Mouse (Mus musculus): ENCODE measurements at regions not wholly inside any gene's neighbourhood (a gene's known extent, or its start where the extent isn't known, plus 50 kb on each side); places are given as distances from the start of the nearest gene placed in this dataset.

DNA sequence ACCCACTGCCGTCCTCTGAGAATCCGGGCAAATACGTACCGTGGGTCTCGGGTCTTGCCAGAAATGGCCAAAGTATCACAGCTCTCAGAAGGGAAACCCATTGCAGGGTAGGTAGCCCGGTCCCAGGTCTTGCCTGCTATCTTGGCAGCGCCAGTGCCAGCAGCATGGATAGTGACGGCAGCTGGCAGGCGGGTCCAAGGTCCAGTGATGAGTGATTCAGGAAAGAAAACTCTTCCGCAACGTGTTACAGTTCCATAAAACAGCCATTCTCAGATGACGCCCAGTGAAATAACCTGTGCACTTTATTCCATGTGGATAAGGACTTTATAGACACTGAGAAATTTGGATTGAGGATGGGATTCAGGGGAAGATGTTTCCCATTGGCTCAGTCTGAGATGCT is 142.2 kb upstream of the Nr4a3 start:
- no peak for DNase-seq

DNA sequence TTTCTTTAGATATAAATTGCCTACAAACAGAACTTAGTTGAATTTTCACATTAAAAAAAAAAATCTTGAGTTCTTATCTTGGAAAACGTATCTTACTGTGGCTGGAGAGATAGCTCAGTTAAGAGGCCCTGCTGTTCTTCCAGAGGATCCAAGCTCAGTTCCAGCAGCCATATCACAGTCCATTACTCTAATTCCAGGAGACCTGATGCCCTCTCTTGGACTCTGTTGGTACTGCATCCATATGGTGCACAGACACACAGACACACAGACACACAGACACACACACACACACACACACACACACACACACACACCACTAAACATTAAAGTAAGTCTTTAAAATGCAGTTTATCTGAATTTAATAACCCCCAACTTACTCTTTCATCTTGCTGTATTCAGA is 132.7 kb upstream of the Nr4a3 start:
- no peak for DNase-seq

DNA sequence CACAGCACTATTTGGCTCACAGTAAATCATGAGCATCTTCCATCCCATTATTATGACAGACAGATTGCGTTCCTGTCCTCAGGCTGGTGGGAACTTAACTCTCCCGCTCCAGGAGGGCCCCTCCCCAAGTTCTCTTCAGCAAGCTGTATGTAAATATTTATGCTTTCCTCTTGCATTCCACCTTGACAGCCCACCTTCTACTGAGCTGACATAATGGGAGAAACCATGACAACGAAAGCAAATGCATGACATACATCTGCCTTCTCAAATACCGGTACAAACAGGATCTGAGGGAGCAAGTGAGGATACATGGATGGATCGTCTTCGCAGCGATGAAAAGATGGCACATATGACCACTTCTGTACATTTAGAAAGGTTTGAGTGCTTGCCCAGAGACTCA is 125.4 kb upstream of the Nr4a3 start:
- DNase-seq, result no peak

DNA sequence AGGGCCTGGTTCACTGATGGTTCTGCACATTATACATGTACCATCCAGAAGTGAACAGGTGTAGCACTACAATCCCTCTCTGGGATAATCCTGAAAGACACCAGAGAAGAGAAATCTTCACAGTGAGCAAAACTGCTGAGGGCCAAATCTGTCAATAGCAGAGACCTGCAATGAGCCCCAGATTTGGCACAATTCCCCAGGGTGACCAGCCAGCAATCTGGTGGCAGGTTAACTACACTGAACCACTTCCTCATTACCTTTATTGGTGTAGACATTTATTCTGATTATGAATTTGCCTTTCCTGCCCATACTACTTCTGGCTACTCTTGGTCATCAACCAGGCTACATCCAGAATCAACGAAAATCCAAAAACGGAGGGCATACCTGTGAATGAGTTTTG is 113.5 kb upstream of the Nr4a3 start:
- DNase-seq, result no peak

DNA sequence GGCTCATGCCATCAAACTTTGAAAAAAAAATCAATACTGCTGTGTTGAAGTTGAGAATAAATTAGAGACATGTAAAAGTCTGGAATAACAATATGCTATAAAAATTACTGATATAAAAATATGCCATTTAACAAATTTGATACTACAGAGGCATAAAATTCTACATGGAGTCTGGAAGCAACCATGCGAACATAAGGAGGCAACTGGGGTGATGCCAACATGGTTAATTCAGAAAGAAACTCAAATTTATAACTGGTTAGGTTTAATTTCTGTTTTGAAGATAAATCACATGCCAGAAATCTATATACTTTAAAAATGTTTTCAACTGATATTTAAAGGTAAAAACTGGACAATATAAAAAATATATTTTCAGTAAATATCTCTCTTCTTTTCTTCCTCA is 111.4 kb upstream of the Nr4a3 start:
- no peak for DNase-seq

DNA sequence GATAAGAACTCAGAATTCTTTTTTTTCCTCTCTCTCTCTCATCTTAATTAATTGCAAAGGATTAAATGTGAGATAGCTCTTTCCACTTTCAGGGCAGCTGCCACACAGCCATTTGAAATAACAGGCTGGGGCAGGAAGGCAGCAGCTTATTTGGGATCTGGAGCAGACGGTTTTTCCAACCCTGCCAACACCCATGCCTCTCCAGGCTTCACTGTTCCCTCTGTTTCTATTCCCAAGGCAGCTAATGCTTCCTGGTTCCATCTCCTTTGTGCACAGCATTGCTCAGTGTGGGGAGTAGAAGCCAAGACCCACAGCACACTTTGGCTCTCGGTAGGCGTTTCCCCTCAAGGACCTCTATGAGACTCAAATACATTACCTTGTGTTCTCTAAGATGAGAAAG is 109.4 kb upstream of the Nr4a3 start:
- DNase-seq, result no peak

DNA sequence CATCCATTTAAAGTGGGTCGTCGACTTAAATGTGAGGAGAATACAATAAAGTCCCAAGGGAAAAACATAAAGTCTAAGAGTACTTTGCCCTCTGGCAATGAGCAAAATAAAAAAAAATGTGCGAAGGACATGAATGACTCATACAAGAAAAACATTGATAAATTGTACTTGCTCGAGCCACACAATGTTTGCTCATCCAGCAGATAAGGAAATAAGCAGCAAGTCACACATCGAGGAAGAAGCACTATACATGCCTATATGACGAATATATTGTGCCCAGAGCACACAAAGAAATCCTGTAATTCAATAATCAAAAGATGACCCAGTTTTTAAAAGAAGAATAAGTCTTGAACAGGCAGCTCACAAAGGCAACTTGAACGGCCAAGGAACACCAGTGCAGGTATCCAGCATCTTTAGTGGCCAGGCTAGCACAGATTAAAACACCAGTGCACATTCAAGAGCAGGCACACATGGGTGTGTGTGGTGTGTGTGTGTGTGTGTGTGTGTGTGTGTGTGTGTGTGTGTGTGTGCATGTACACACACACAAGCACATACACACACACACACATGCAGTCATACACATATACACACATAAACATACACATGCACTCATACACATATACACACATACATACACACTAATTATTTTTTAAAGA is 108.4 kb upstream of the Nr4a3 start:
- no peak for DNase-seq

DNA sequence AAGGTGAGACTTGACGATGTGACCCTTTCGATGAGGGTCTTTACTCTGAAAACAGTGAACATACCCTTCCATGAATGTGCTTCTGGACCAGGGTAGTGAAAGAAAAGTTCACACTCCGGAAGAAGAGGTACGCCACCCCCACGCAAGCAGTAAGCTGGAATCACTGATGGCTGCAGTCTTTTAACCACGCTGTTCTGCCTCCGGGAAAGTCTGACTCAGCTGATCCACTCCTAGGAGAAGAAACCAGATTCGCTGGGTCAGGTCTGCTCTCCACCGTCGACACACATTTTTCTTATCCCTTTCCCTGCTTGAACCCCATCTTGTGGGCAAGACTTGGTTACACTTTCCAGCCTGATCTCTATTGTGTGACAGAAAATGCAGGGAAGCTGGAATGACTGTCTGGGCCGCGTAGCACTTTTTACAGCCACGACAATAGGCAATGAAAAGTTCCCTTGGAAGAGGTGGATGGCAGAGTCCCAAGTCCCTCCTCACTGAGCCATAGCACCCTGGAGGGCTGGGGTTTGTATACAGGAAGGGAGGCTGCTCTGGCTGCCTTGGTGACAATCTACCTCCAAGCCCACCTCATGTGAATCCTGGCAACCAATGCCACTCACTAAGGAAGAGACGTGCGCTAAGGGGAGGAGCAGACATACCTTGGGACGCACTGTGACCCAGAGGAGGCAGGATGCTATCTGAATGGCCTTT is 96.9 kb upstream of the Nr4a3 start:
- peak; percentile 16 for DNase-seq

DNA sequence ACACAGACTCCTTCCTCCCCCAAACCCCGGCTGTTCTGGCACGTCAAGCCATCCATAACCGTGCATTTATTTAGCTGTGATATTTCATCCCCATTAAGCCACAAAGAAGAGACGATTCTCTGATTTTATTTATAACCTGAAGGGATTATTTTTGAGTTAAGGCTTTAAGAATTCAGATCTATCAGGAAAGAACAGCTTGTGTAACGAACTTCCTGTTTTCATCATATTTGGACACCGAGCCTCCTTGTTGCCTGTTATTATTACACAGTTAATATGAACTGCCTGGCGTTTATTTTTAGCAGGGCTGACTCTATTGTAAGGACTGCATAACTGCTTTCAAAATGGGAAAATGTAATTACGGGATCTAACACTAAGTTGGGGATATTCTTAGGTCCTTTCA is 96.2 kb upstream of the Nr4a3 start:
- DNase-seq, result no peak

DNA sequence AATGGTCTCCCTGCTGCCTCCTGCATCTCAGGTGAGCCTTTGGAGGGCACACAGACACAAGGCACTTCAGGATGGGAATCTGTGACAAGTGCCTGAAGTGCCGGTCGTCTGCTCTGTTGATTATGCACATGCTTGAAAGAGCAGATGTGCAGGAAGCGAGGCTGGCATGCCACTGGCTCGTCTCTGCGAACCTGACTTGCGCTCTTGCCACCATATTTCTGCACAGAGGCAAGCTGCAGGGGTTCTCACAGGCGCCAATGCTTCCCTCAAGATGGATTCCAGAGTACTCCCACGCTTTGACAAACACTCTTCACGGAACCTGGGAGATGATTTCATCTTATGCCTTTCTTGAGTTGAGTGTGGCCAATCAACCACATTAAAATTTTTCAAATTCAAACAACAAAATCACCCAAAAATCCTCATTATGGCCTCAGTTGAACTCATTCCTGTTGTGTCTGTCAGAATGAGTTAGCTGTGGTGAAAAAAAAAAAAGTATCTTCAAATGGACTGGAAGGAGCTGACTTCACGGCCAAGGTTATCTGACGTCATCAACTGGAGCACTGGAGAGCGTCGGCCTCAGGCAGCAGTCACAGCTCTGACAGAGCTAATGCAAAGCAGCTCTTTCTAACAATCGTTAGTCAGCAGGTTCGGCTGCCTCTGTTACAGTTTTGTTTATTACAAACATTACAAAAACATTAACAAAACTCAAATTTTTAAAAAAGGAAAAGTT is 90.2 kb upstream of the Nr4a3 start:
- peak; percentile 7 for DNase-seq

DNA sequence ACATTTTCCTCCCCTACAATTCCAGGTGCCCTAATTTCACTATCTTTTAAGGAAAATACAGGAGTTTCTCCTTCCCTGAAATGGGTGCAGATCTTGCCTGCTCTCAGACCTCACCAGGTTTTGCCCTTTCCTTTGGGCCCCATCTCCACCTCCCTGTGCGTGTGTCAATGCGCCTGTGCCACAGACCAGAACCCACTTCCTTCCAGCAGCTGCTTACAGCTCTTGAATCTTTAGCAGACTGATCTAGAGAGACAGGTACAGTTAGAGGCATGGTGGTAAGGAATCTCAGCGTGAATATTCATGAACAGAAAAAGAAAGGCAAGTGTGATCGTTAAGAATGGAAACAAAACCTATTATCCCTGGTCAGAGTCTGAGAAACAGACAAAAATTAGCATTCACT is 80.3 kb upstream of the Nr4a3 start:
- DNase-seq, result no peak

DNA sequence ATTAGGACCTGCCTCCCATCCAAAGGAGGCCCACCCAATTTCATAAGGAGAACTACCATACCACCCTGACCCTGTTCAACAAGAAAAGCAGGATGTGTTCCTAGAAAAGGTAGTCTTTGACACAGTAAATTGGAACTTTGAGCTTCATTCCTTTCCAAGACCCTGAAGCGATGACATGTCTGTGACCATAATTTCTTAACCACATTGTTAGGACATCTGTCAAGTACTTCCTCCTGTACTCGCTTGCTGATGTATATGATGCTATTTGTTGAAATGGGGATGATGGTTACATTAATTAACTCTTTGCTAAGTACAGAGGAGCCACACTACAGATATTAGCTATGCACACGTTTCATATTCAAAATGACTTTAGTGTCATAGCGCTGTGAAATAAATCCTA is 73.1 kb upstream of the Nr4a3 start:
- DNase-seq, result no peak

DNA sequence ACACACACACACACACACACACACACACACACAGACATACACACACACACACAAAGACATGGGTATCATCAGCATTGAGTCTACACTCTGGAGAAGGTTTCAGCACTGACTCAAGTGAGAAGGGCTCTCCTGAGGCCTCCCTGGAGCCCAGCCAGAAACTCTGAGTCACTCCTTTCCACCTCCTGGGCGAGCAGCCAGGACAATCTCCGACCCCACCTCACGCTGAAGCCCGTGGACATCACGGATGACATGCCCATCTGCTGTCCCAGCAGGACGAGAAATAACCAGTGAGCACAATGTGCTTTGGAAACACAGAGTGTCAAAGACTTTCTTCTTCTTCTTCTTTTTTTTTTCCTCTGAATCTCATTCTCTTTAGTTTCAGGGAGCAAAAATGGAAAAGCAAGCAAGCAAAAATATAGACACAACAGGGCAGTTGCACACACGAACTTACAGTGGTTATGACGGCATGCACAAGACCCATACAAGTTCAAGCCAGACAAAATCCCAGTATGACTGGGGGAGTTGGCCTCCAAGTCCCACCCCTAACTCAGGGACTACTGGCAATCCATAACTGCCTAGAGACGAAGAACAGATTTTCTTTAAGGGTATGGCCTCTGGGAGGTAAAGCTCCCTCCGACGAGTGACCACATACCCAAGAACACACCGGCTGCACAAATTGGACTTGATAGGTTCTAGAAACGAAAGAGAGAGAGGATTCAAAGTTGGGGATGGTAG is 65.2 kb upstream of the Nr4a3 start:
- DNase-seq, result peak; percentile 38

All from right cerebral cortex, postnatal 14 days (tissue).